Mouse (Mus musculus) MEL (cell line): ENCODE measurements at regions not wholly inside any gene's neighbourhood (a gene's known extent, or its start where the extent isn't known, plus 50 kb on each side); places are given as distances from the start of the nearest gene placed in this dataset.

Experiments used
- BHLHE40 ChIP-seq: IDR thresholded peaks from 2 replicates; pipeline ENCODE4 v1.6.1; 2012; ENCODE audit warnings: low read depth, mild to moderate bottlenecking, inconsistent platforms, low read length, improper control_type of control experiment, borderline replicate concordance
- CTCF ChIP-seq, 3 experiments: IDR thresholded peaks in 2 of 3; conservative IDR thresholded peaks in 1 of 3; 2 replicates each; pipeline ENCODE4 v1.5.1; 2011 to 2012; ENCODE audit warnings: low read length in 3 of 3, low read depth in 2 of 3, mild to moderate bottlenecking in 2 of 3, improper control_type of control experiment in 1 of 3, inconsistent platforms in 1 of 3, mixed read lengths in 1 of 3, moderate library complexity in 1 of 3; ENCODE audit not compliant: control insufficient read depth in 1 of 3, insufficient read depth in 1 of 3, poor library complexity in 1 of 3, severe bottlenecking in 1 of 3
- GATA1 ChIP-seq: IDR thresholded peaks from 2 replicates; pipeline ENCODE4 v1.6.1; 2011; ENCODE audit warnings: low read depth, low read length, improper control_type of control experiment
- KAT2A ChIP-seq: conservative IDR thresholded peaks from 2 replicates; pipeline ENCODE4 v1.6.1; 2012; ENCODE audit warnings: low read depth, low read length, improper control_type of control experiment, inconsistent platforms
- MAFK ChIP-seq: IDR thresholded peaks from 2 replicates; pipeline ENCODE4 v1.6.1; 2011; ENCODE audit warnings: low read depth, mild to moderate bottlenecking, low read length, improper control_type of control experiment, borderline replicate concordance
- POLR2A ChIP-seq, 2 experiments: IDR thresholded peaks; 2 replicates each; pipeline ENCODE4 v1.6.1; 2011 to 2012; ENCODE audit warnings: low read length in 2 of 2, mild to moderate bottlenecking in 2 of 2, control low read depth in 1 of 2, improper control_type of control experiment in 1 of 2, low read depth in 1 of 2, moderate library complexity in 1 of 2; ENCODE audit not compliant: control insufficient read depth in 1 of 2, insufficient read depth in 1 of 2, poor library complexity in 1 of 2
- POLR2AphosphoS2 ChIP-seq: IDR thresholded peaks from 2 replicates; pipeline ENCODE4 v1.6.1; 2011; ENCODE audit warnings: low read length, improper control_type of control experiment
- TCF12 ChIP-seq: IDR thresholded peaks from 2 replicates; pipeline ENCODE4 v1.6.1; 2014; ENCODE audit warnings: low read depth, mild to moderate bottlenecking, inconsistent platforms, low read length, improper control_type of control experiment, moderate library complexity
- USF1 ChIP-seq: IDR thresholded peaks from 2 replicates; pipeline ENCODE4 v1.6.1; 2014; ENCODE audit warnings: low read depth, mild to moderate bottlenecking, inconsistent platforms, low read length, improper control_type of control experiment, moderate library complexity
- ZNF384 ChIP-seq: IDR thresholded peaks from 2 replicates; pipeline ENCODE4 v1.6.1; 2012; ENCODE audit warnings: low read depth, mild to moderate bottlenecking, inconsistent platforms, low read length, improper control_type of control experiment

GRCm38 (mm10) chr13:94710574-94711172 lies 78.0 kb upstream of the Tbca start:
- TF ChIP-seq POLR2A (IDR thresholded peaks at IDR 0.05; ENCODE audit: control insufficient read depth in 1 of 2, insufficient read depth in 1 of 2, low read depth in 1 of 2, low read length in 2 of 2, poor library complexity in 1 of 2) = no peak
- no peak for TF ChIP-seq TCF12
- no peak for TF ChIP-seq POLR2AphosphoS2
- no peak for TF ChIP-seq MAFK
- TF ChIP-seq KAT2A = no peak
- TF ChIP-seq GATA1 = no peak
- TF ChIP-seq USF1 = no peak
- no peak for TF ChIP-seq CTCF (IDR thresholded peaks at IDR 0.05 in 2 of 3, conservative IDR thresholded peaks at IDR 0.05 in 1 of 3; ENCODE audit: control insufficient read depth in 1 of 3, insufficient read depth in 1 of 3, low read depth in 2 of 3, low read length in 3 of 3, poor library complexity in 1 of 3, severe bottlenecking in 1 of 3)
- no peak for TF ChIP-seq ZNF384
- TF ChIP-seq BHLHE40 = no peak
